Mouse (Mus musculus) midbrain, embryonic 13.5 days (tissue): Measurements from ENCODE around the gene S100a13. TPM values are rescaled to one million over a fixed set of nuclear protein-coding genes. Genes with fewer than 3 reads are reported as not detected.

Experiments used
- ATAC-seq: fragments of 200-750 bp; cut with Nextera tagmentation; 2 replicates; pipeline ENCODE4 v1.8.0; 2017; ENCODE audit warnings: mild to moderate bottlenecking, moderate TSS enrichment, moderate library complexity
- H3K27ac ChIP-seq: fragments of 300-500 bp; sonication (generic); 2 replicates; pipeline ENCODE4 v1.5.1; 2015; ENCODE audit warnings: inconsistent platforms, mild to moderate bottlenecking, moderate library complexity
- H3K27me3 ChIP-seq: fragments of 300-500 bp; sonication (generic); 2 replicates; pipeline ENCODE4 v1.6.1; 2015; ENCODE audit warnings: mild to moderate bottlenecking, inconsistent platforms
- H3K36me3 ChIP-seq: fragments of 300-500 bp; sonication (generic); 2 replicates; pipeline ENCODE4 v1.6.1; 2015; ENCODE audit warnings: mild to moderate bottlenecking, inconsistent platforms
- H3K4me1 ChIP-seq: fragments of 300-500 bp; sonication (generic); replicated peaks from 2 replicates; pipeline ENCODE4 v1.6.1; 2015; ENCODE audit warnings: inconsistent platforms
- H3K4me2 ChIP-seq: fragments of 300-500 bp; sonication (generic); replicated peaks from 2 replicates; pipeline ENCODE4 v1.6.1; 2015; ENCODE audit warnings: moderate library complexity, mild to moderate bottlenecking, inconsistent platforms
- H3K4me3 ChIP-seq: fragments of 300-500 bp; sonication (generic); replicated peaks from 2 replicates; pipeline ENCODE4 v1.5.1; 2015; ENCODE audit warnings: mild to moderate bottlenecking, inconsistent platforms
- H3K9ac ChIP-seq: fragments of 300-500 bp; sonication (generic); replicated peaks from 2 replicates; pipeline ENCODE4 v1.6.1; 2015; ENCODE audit warnings: mild to moderate bottlenecking, inconsistent platforms
- H3K9me3 ChIP-seq: fragments of 300-500 bp; sonication (generic); 2 replicates; pipeline ENCODE4 v1.6.1; 2016; ENCODE audit warnings: mild to moderate bottlenecking, inconsistent platforms
- WGBS: fragments of 180-500 bp; shearing (Covaris S2); methylation state at CpG from one replicate; pipeline ENCODE4 v1.1.7; 2015; 5-methylcytosine and 5-hydroxymethylcytosine counted together
- polyA plus RNA-seq: library from polyadenylated mRNA; unstranded; fragments of >200 nt; fragmentation: Nextera tagmentation; extraction: Ambion mirVana; gene quantifications from 2 replicates; pipeline ENCODE4 v1.2.1, GENCODE M21; 2015

S100a13 gene
- polyA plus RNA-seq, 1 experiment from 2014 or later: 9.9 TPM

DNA sequence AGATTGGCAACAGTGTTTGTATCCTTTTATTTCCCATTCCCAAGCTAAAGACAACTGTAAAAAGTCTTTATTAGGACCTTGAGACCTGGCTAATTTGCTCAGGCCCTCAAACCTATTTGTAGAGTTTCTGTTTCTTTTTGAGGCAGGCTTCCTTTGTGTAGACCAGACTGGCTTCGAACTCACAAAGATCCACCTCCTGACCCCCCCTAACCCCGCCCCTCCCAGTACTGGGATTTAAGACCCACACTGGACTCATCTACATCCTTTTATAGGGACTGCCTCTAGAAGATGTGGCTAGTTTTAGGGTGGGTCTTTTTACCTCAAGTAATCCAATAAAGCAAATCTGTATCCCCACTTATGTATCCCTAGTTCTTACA lies 4.5 kb upstream of the S100a13 start:
- Histone ChIP-seq H3K27ac (0 out of 2 replicates have a peak overlapping the region, but pooled peaks have one; percentile 96), H3K36me3 (peaks cover 26% of the 10 kb centered on the region), H3K4me3 (peak overlapping the region; percentile 86), H3K4me2 (peak overlapping the region; percentile 77), H3K9ac (no peak overlapping the region), H3K4me1 (peaks cover 33% of the 10 kb centered on the region), H3K9me3 (no peaks in the 10 kb centered on the region), H3K27me3 (peaks cover 35% of the 10 kb centered on the region)
- peak; percentile 16 for ATAC-seq
- 11% methylated on average over 2 of the region's 2 CpGs for WGBS

DNA sequence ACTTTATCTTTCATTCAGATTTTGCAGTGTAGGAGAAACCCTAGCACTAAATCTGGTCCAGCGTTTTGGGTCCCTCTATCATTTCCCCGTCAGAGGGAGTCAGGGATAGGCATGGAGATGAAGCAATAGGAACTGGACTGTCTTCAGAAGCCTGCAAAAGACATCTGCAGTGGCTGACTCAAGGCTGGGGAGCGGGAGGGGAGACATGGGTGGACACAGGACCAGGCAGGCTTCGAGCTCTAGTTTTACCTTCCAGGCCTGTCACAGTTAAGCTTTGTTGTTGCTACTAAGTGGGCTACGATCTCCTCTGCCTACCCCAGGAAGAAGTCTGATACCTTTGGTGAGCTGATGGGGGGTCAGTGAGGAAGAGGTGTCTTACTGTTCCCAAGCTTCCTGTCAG lies 2.0 kb upstream of the S100a13 start:
- Histone ChIP-seq H3K27ac (no peak overlapping the region), H3K4me2 (no peak overlapping the region), H3K9ac (no peak overlapping the region), H3K4me1 (peaks cover 27% of the 10 kb centered on the region), H3K36me3 (peaks cover 4% of the 10 kb centered on the region; the same call in 1 of the 2 replicates), H3K9me3 (no peaks in the 10 kb centered on the region), H3K4me3 (no peak overlapping the region), H3K27me3 (peaks cover 52% of the 10 kb centered on the region)
- WGBS: 92% methylated on average over 5 of the region's 5 CpGs
- ATAC-seq: no peak

DNA sequence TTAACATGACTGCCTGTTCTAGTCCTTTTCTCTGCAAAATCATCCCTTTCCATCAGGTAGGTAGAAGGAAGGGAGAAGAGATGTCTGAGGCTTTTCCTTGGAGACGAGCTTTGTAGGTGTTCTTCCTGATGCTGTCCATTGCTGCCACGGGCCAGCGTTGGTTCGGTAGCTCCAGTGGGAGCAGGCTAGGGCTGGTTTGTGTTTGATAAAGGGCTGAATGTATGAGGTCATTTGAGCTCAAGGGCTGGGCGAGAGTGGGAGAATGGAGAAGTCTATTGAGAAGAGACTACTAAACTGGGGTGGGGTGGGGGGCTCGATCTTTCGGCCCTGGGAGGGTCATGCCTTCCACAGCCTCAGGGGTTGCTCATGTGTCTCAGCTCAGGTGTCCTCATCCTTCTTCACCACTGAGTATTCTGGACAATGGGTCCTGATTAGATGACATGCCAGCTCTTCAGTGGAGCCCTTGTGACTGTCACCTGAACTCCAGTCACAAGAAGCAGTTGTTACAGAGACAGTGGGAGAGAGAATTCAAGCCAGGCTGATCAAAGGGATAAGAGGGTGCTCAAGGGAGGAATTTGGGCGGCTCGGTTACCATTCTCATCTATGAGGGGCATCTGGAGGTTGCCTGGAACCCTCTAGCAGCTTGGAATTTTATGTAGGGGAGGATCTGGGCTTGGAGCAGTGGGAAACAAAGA lies 1.1 kb upstream of the S100a13 start:
- no peak overlapping the region for H3K9ac ChIP-seq
- H3K9me3 ChIP-seq: no peaks in the 10 kb centered on the region
- H3K27ac ChIP-seq: no peak overlapping the region
- H3K4me1 ChIP-seq: peaks cover 19% of the 10 kb centered on the region
- no peak overlapping the region for H3K4me3 ChIP-seq
- ATAC-seq: no peak
- no peaks in the 10 kb centered on the region for H3K36me3 ChIP-seq
- 79% methylated on average over 9 of the region's 9 CpGs for WGBS
- no peak overlapping the region for H3K4me2 ChIP-seq
- H3K27me3 ChIP-seq: peaks cover 52% of the 10 kb centered on the region

DNA sequence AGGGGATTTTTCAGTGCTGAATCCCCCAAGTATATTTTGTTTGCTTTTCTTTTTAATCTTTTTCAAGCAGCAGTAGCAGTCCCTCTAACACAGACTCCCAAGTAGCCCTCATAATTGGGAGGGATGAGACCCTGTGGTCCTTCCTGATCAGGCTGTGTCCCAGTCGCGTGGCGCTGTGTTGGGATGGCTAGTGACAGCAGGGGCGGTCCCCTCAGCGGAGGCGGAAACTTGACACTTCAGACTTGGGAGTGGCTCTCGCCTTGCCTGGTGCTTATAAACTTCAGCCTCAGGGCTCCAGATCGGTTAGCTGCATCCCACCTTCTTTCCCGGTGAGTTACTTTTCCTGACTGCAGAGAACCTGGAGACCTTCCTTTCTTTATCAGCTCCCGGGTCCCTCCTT lies 456 bp downstream of the S100a13 start:
- Histone ChIP-seq H3K27me3 (peaks cover 52% of the 10 kb centered on the region), H3K4me3 (peak overlapping the region; percentile 34), H3K27ac (no peak overlapping the region), H3K9me3 (no peaks in the 10 kb centered on the region), H3K9ac (peak overlapping the region; percentile 39), H3K36me3 (no peaks in the 10 kb centered on the region), H3K4me1 (peaks cover 16% of the 10 kb centered on the region), H3K4me2 (peak overlapping the region; percentile 60)
- peak; percentile 61 for ATAC-seq
- under 1% methylated on average over 10 of the region's 10 CpGs for WGBS

DNA sequence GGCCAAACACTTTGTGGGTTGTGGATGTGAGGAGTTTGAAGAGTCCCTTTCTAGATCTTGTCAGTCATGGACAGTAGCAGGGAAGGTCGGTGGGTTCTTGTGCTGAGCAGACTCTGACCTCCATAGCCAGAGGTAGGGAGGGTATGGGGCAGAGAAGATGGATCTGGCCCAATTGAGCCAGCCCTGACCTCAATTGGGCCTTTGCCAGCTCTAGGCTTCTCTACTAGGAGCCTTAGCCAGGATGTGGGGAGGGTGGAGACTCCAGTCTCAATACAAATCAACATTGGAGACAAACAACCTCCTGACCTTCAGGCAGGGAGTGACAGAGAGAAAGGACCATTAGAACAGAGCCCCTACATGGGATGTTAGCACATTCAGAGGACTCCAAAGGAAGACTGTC lies 1.0 kb downstream of the S100a13 start:
- H3K36me3 ChIP-seq: no peaks in the 10 kb centered on the region
- WGBS: 54% methylated on average over 1 of the region's 1 CpGs
- H3K9ac ChIP-seq: peak overlapping the region; percentile 39; the same call in 1 of the 2 replicates
- ATAC-seq: no peak
- H3K4me3 ChIP-seq: peak overlapping the region; percentile 34
- H3K27me3 ChIP-seq: peaks cover 53% of the 10 kb centered on the region
- H3K9me3 ChIP-seq: no peaks in the 10 kb centered on the region
- H3K4me2 ChIP-seq: peak overlapping the region; percentile 60
- peaks cover 16% of the 10 kb centered on the region for H3K4me1 ChIP-seq
- no peak overlapping the region for H3K27ac ChIP-seq

DNA sequence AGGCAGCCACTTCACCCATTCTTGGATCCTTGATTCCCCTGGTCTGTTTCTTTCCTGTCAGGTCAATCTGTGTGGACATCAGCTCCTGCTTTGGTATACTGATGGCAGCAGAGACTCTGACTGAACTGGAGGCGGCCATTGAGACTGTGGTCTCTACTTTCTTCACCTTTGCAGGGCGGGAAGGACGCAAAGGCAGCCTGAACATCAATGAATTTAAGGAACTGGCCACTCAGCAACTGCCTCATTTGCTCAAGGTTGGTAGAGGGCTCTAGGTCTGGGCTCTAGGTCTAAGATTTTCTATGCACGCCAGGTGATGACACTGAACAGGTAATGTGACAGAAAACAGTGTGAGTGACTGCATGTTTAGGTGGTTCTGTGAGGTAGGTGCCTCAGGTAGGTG lies 1.6 kb downstream of the S100a13 start:
- 91% methylated on average over 4 of the region's 4 CpGs for WGBS
- 0 out of 2 replicates have a peak overlapping the region, but pooled peaks have one; percentile 60 for H3K4me2 ChIP-seq
- no peak overlapping the region for H3K4me3 ChIP-seq
- peaks cover 16% of the 10 kb centered on the region for H3K4me1 ChIP-seq
- no peak overlapping the region for H3K27ac ChIP-seq
- no peaks in the 10 kb centered on the region for H3K9me3 ChIP-seq
- no peak for ATAC-seq
- no peaks in the 10 kb centered on the region for H3K36me3 ChIP-seq
- peaks cover 58% of the 10 kb centered on the region for H3K27me3 ChIP-seq
- no peak overlapping the region for H3K9ac ChIP-seq

DNA sequence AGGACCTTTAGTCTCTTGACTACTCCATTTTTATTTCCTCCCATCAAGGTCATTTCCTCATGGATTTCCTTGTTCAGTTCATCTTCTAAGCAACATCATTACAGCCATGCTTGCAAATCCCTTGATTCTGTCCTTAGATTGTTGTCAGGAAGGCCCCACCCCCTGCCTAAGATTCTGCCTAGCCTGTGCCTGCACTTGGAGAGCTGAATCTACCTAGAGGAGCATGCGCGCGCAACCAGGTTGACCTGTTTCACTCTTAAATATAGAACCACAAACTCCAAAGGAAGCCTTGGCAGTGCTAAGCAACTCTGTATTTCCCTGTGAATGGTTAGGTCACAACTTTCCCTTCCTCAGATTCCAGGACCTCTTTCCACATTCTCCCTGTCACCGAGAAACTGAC lies 3.5 kb downstream of the S100a13 start:
- 90% methylated on average over 4 of the region's 4 CpGs for WGBS
- H3K9me3 ChIP-seq: no peaks in the 10 kb centered on the region
- peaks cover 16% of the 10 kb centered on the region for H3K4me1 ChIP-seq
- H3K4me3 ChIP-seq: no peak overlapping the region
- no peak for ATAC-seq
- H3K9ac ChIP-seq: no peak overlapping the region
- H3K36me3 ChIP-seq: no peaks in the 10 kb centered on the region
- peaks cover 43% of the 10 kb centered on the region for H3K27me3 ChIP-seq
- no peak overlapping the region for H3K4me2 ChIP-seq
- H3K27ac ChIP-seq: no peak overlapping the region

DNA sequence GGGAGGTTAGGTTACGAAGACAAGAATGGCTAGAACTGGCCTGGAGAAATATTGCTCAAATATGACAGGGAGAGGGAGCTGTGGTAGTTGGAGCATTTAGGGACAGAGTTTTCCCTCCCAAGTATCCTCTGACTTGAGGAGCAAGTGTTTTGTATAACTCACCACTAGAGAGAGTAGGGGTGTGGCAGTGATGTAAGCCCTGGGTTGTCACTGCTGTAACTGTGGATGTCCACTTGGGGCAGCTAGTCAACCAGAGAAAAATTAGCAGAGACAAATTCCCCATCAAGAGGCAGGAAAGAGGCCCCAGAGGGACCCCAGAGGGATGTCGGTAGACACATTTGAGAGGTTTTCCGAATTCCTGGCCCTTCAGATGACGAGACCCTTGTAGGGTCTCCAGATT lies 11.2 kb downstream of the S100a13 start:
- Histone ChIP-seq H3K36me3 (no peaks in the 10 kb centered on the region), H3K9me3 (no peaks in the 10 kb centered on the region), H3K4me2 (no peak overlapping the region), H3K27me3 (0 out of 2 replicates have a peak, but pooled peaks cover 3% of the 10 kb centered on the region), H3K4me3 (no peak overlapping the region), H3K27ac (no peak overlapping the region), H3K9ac (no peak overlapping the region), H3K4me1 (no peaks in the 10 kb centered on the region)
- ATAC-seq: no peak
- 66% methylated on average over 4 of the region's 4 CpGs for WGBS

DNA sequence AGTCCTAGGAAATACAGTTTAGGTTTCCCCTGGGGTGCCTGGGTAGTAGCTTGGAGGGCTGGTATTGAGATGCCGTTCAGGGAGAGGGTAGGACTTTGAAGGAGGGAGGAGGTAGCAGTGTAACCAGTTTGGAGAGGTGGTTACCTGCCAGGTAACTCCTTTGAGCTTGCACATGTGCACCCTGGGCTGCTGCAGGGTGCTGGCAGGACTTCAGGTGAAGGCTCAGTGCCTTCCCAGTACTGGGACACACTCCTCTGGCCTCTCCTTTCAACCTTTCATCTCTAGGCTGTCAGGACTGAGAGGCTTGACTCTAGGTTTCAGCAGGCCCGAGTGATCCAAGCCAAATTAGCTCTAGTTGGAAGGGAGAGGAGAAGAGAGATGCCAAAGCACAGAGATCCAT lies 11.8 kb downstream of the S100a13 start:
- Histone ChIP-seq H3K9me3 (no peaks in the 10 kb centered on the region), H3K4me2 (no peak overlapping the region), H3K4me1 (no peaks in the 10 kb centered on the region), H3K36me3 (no peaks in the 10 kb centered on the region), H3K27me3 (no peaks in the 10 kb centered on the region), H3K27ac (no peak overlapping the region), H3K9ac (no peak overlapping the region), H3K4me3 (no peak overlapping the region)
- WGBS: 76% methylated on average over 2 of the region's 2 CpGs
- ATAC-seq: no peak

DNA sequence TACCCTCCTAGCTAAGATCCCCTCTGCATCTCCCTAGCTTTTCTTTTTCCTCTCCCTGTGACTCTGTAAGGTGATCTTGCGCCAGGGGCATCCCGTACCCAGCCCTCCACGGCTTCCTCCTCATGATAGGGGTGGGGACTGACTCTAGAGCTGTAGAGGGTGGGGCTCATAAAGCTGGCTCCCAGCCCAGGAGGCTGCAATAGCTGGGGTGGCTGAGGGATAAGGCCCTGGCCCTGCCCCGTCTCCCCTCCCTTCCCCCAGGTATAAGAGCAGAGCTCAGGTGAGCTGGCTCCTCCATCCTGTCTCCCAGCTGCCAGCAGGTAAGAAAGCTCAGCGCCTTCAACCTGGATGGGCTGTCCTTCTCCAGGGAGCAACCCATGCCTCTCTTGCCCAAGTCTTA lies 12.3 kb downstream of the S100a13 start, which contains the start of gene S100a14:
TSS of gene S100a14 (plus strand) at position 277 of the 400 bp plus-strand sequence.
- H3K27me3 ChIP-seq: no peaks in the 10 kb centered on the region
- H3K9ac ChIP-seq: no peak within 1 kb of the TSS
- H3K4me1 ChIP-seq: no peaks in the 10 kb centered on the region
- H3K9me3 ChIP-seq: no peaks in the 10 kb centered on the region
- no peak within 1 kb of the TSS for H3K4me3 ChIP-seq
- H3K4me2 ChIP-seq: no peak within 1 kb of the TSS
- 75% methylated on average over 5 of the region's 5 CpGs for WGBS
- H3K27ac ChIP-seq: no peak within 1 kb of the TSS
- ATAC-seq: no peak
- no peaks in the 10 kb centered on the region for H3K36me3 ChIP-seq

DNA sequence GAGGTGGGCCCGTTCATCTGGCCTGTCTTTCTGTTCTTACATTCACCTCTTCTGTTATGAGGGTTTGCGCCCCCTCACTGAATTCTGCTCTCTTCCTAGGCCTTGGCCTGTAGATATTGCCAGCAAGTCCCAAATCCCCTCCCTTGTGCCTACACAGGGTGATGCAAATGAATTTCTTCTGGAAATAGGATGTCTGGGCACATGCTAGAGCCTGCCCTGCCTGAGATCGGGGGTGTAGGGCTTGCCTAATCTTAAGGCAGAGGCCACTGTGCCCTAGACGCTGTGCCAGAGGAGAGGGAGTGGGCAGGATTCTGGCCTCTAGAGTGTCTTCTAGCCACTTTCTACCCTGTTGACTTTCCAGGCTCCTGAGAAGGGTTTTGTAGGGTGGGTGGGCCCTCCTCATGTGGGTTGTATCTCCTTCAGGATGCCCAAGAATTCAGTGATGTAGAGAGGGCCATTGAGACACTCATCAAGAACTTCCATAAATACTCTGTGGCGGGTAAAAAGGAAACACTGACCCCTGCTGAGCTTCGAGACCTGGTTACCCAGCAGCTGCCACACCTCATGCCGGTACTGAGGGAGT lies 13.1 kb downstream of the S100a13 start:
- Histone ChIP-seq H3K4me1 (no peaks in the 10 kb centered on the region), H3K9ac (no peak overlapping the region), H3K4me3 (no peak overlapping the region), H3K4me2 (no peak overlapping the region), H3K27ac (no peak overlapping the region), H3K9me3 (no peaks in the 10 kb centered on the region), H3K36me3 (no peaks in the 10 kb centered on the region), H3K27me3 (no peaks in the 10 kb centered on the region)
- no peak for ATAC-seq
- WGBS: 90% methylated on average over 7 of the region's 7 CpGs

DNA sequence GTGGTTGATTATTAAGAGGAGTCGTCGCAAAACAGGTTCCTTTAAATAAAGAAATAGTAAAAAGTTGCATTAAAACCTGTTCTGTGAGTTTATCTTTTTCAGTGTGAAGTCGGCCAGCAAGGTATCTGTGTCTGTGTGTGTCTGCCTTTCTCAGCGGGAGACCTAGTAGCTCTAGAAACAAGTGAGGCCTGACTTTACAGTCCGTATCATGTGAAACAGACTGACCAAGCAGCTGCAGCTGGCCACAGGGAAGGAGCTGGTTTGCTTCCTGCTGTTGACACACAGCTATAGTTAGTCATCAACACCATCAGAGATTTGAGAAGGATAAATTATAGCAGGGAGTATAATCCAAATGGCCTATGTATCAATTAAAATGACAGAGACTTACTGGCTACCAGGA lies 17.5 kb downstream of the S100a13 start:
- Histone ChIP-seq H3K36me3 (no peaks in the 10 kb centered on the region), H3K27ac (no peak overlapping the region), H3K9me3 (no peaks in the 10 kb centered on the region), H3K4me3 (no peak overlapping the region), H3K27me3 (no peaks in the 10 kb centered on the region), H3K4me1 (no peaks in the 10 kb centered on the region), H3K9ac (no peak overlapping the region), H3K4me2 (no peak overlapping the region)
- no peak for ATAC-seq
- WGBS: 71% methylated on average over 5 of the region's 5 CpGs
